Comparison of ENCODE assay signal across 9 mouse cellular contexts in genomic region chr6:87016916-87017315, GRCm38 (mm10). TPM values are rescaled to one million over a fixed set of nuclear protein-coding genes. Genes with fewer than 3 reads are reported as not detected.
A peak's percentile ranks its signal among the peaks of the same experiment; 100 is the strongest.
DNase-seq lines count a peak whose midpoint lies in the region; ATAC-seq and TF ChIP-seq lines count a peak whose summit lies in the region.
"Had no signal": no experiment of that assay in that cellular context is flagged by ENCODE, and none has a peak within 500 bp of the region (broad histone marks: within the 10 kb centered on the region; RNA-seq: fewer than 3 reads in every experiment).

No protein-coding gene starts in this region.

- H3K9ac ChIP-seq in hindbrain, embryonic 11.5 days (ENCODE audit: low read depth, low read length), result no peak overlapping the region
- H3K9ac ChIP-seq in hindbrain, embryonic 16.5 days (ENCODE audit: low read depth, low read length), result no peak overlapping the region
- H3K9ac ChIP-seq in liver, embryonic 13.5 days, result no peak overlapping the region
- H3K9ac ChIP-seq in stomach, postnatal 0 days (ENCODE audit: low read length), result no peak overlapping the region
- H3K9ac ChIP-seq: lung, embryonic 15.5 days had no signal

- ATAC-seq in hindbrain, embryonic 11.5 days (ENCODE audit: low FRiP score), result no peak
- no peak for ATAC-seq in hindbrain, embryonic 16.5 days
- no peak for ATAC-seq in liver, embryonic 13.5 days (ENCODE audit: low read depth)
- ATAC-seq in stomach, postnatal 0 days (ENCODE audit: low FRiP score, low TSS enrichment), result no peak

- DNase-seq in hindbrain, embryonic 11.5 days (ENCODE audit: low spot score), result peak; percentile 63
- DNase-seq in A20 (ENCODE audit: low read depth, low spot score) (peak; percentile 89), ES-CJ7 (ENCODE audit: low read depth, low spot score) (peak; percentile 78)
- peak; percentile 49 for DNase-seq in embryo, embryonic 10 days (ENCODE audit: low spot score)
- DNase-seq in liver, embryonic 13.5 days, result peak; percentile 53
- DNase-seq in stomach, postnatal 0 days (ENCODE audit: low spot score), result peak; percentile 49
- DNase-seq in urinary bladder, postnatal 36 days (ENCODE audit: low spot score in 2 of 2), result no peak

- TF ChIP-seq EP300 in stomach, postnatal 0 days (optimal IDR thresholded peaks at IDR 0.05), result no peak

- TF ChIP-seq CTCF in stomach, postnatal 0 days (IDR thresholded peaks at IDR 0.05; ENCODE audit: low read depth), result peak; percentile 76

- no peaks in the 10 kb centered on the region for H3K27me3 ChIP-seq in hindbrain, embryonic 11.5 days (ENCODE audit: control insufficient read depth, insufficient read depth, low read length)
- H3K27me3 ChIP-seq in hindbrain, embryonic 16.5 days (replicated peaks; ENCODE audit: control insufficient read depth, insufficient read depth, low read length), result no peaks in the 10 kb centered on the region
- H3K27me3 ChIP-seq in liver, embryonic 13.5 days, result no peaks in the 10 kb centered on the region
- no peaks in the 10 kb centered on the region for H3K27me3 ChIP-seq in stomach, postnatal 0 days (ENCODE audit: control insufficient read depth, insufficient read depth, low read length)
- H3K27me3 ChIP-seq: lung, embryonic 15.5 days had no signal

- H3K36me3 ChIP-seq in hindbrain, embryonic 11.5 days (ENCODE audit: control insufficient read depth, insufficient read depth, low read length), result peaks cover 10% of the 10 kb centered on the region
- H3K36me3 ChIP-seq in hindbrain, embryonic 16.5 days (ENCODE audit: control insufficient read depth, insufficient read depth, low read length), result peaks cover 45% of the 10 kb centered on the region
- peaks cover 71% of the 10 kb centered on the region for H3K36me3 ChIP-seq in liver, embryonic 13.5 days
- H3K36me3 ChIP-seq in stomach, postnatal 0 days (ENCODE audit: control insufficient read depth, insufficient read depth, low read length), result peaks cover 24% of the 10 kb centered on the region

- H3K4me3 ChIP-seq in hindbrain, embryonic 11.5 days (ENCODE audit: low read depth, low read length), result no peak overlapping the region
- H3K4me3 ChIP-seq in hindbrain, embryonic 16.5 days (ENCODE audit: low read length), result no peak overlapping the region
- H3K4me3 ChIP-seq in liver, embryonic 13.5 days (replicated peaks), result no peak overlapping the region
- H3K4me3 ChIP-seq in stomach, postnatal 0 days (ENCODE audit: low read depth, low read length), result no peak overlapping the region
- H3K4me3 ChIP-seq: lung, embryonic 15.5 days had no signal

- H3K27ac ChIP-seq in hindbrain, embryonic 11.5 days (ENCODE audit: low read depth, low read length), result no peak overlapping the region
- H3K27ac ChIP-seq in hindbrain, embryonic 16.5 days (ENCODE audit: low read depth, low read length), result no peak overlapping the region
- no peak overlapping the region for H3K27ac ChIP-seq in liver, embryonic 13.5 days
- no peak overlapping the region for H3K27ac ChIP-seq in stomach, postnatal 0 days (replicated peaks)
- H3K27ac ChIP-seq: lung, embryonic 15.5 days had no signal

- H3K4me2 ChIP-seq in hindbrain, embryonic 11.5 days (replicated peaks; ENCODE audit: low read depth, low read length), result no peak overlapping the region
- no peak overlapping the region for H3K4me2 ChIP-seq in hindbrain, embryonic 16.5 days (ENCODE audit: low read length)
- H3K4me2 ChIP-seq in liver, embryonic 13.5 days, result no peak overlapping the region
- H3K4me2 ChIP-seq in stomach, postnatal 0 days (replicated peaks; ENCODE audit: low read depth), result no peak overlapping the region
- H3K4me2 ChIP-seq: lung, embryonic 15.5 days had no signal

- 63% methylated on average over 4 of the region's 4 CpGs for whole genome bisulfite sequencing in hindbrain, embryonic 11.5 days
- 68% methylated on average over 4 of the region's 4 CpGs for WGBS in hindbrain, embryonic 16.5 days
- WGBS in liver, embryonic 13.5 days (ENCODE audit: insufficient replicate concordance), result 50% methylated on average over 4 of the region's 4 CpGs
- WGBS in stomach, postnatal 0 days, result 75% methylated on average over 4 of the region's 4 CpGs

- no peaks in the 10 kb centered on the region for H3K9me3 ChIP-seq in hindbrain, embryonic 11.5 days (ENCODE audit: control insufficient read depth, low read length)
- H3K9me3 ChIP-seq in hindbrain, embryonic 16.5 days (ENCODE audit: control insufficient read depth, low read length), result no peaks in the 10 kb centered on the region
- H3K9me3 ChIP-seq in liver, embryonic 13.5 days (replicated peaks), result peaks cover 6% of the 10 kb centered on the region; the same call in 1 of the 2 replicates
- no peaks in the 10 kb centered on the region for H3K9me3 ChIP-seq in stomach, postnatal 0 days (ENCODE audit: control insufficient read depth, low read length)
- H3K9me3 ChIP-seq: lung, embryonic 15.5 days had no signal

- H3K4me1 ChIP-seq in hindbrain, embryonic 11.5 days (replicated peaks; ENCODE audit: control insufficient read depth, insufficient read depth, low read length), result no peaks in the 10 kb centered on the region
- H3K4me1 ChIP-seq in hindbrain, embryonic 16.5 days (ENCODE audit: control insufficient read depth, insufficient read depth, low read depth, low read length), result no peaks in the 10 kb centered on the region
- peaks cover 10% of the 10 kb centered on the region for H3K4me1 ChIP-seq in liver, embryonic 13.5 days (replicated peaks)
- no peaks in the 10 kb centered on the region for H3K4me1 ChIP-seq in stomach, postnatal 0 days (replicated peaks; ENCODE audit: control insufficient read depth, insufficient read depth)
- H3K4me1 ChIP-seq: lung, embryonic 15.5 days had no signal

RNA-seq across cellular contexts. Expression of gene Nfu1, which starts 7.9 kb away (rescaled TPM):
- polyA plus RNA-seq in hindbrain, embryonic 11.5 days (2014; fragmentation: Nextera tagmentation; extraction: Ambion mirVana), result 95.8 and 102 TPM in 2 replicates
- polyA plus RNA-seq in hindbrain, embryonic 16.5 days (2015; fragmentation: Nextera tagmentation; extraction: Ambion mirVana), result 144 and 154 TPM in 2 replicates
- 58.4 and 60.9 TPM in 2 replicates for polyA plus RNA-seq in liver, embryonic 13.5 days (2015; fragmentation: Nextera tagmentation; extraction: Ambion mirVana)
- 76.6 and 80.9 TPM in 2 replicates for polyA plus RNA-seq in stomach, postnatal 0 days (2015; fragmentation: Nextera tagmentation; extraction: Ambion mirVana)

RNA-seq across cellular contexts. Expression of gene Gfpt1, which starts 25.7 kb away (rescaled TPM):
- polyA plus RNA-seq in hindbrain, embryonic 11.5 days (2014; fragmentation: Nextera tagmentation; extraction: Ambion mirVana), result 16.9 and 18.1 TPM in 2 replicates
- polyA plus RNA-seq in hindbrain, embryonic 16.5 days (2015; fragmentation: Nextera tagmentation; extraction: Ambion mirVana), result 19.8 and 22.7 TPM in 2 replicates
- polyA plus RNA-seq in liver, embryonic 13.5 days (2015; fragmentation: Nextera tagmentation; extraction: Ambion mirVana), result 7.7 and 8.9 TPM in 2 replicates
- polyA plus RNA-seq in stomach, postnatal 0 days (2015; fragmentation: Nextera tagmentation; extraction: Ambion mirVana), result 14.5 and 17.4 TPM in 2 replicates

Comparison
In these comparisons a context has a peak if more than half of its experiments do, and no peak if none do; other contexts are left out.
1. DNase-seq: peak in hindbrain, embryonic 11.5 days (single experiment), A20 (single experiment), ES-CJ7 (single experiment), embryo, embryonic 10 days (single experiment), liver, embryonic 13.5 days (single experiment) and stomach, postnatal 0 days (single experiment); none in urinary bladder, postnatal 36 days (0 of 2).